Mouse (Mus musculus) brain, embryonic 14.5 days (tissue): Measurements from ENCODE around the gene Tceal7.
"Not testable (repeated sequence)": the region's sequence is repeated elsewhere in the genome, so short reads cannot be mapped to it uniquely, and the experiment has no call there.

Source experiments
- CTCF ChIP-seq: fragments of 200-500 bp; IDR thresholded peaks from 2 replicates; pipeline ENCODE4 v1.5.1; 2012; ENCODE audit warnings: inconsistent platforms, mild to moderate bottlenecking, moderate library complexity, borderline replicate concordance; ENCODE audit not compliant: insufficient read depth, insufficient read length; ENCODE audit errors: extremely low read depth
- POLR2A ChIP-seq: fragments of 200-500 bp; IDR thresholded peaks from 2 replicates; pipeline ENCODE4 v1.6.1; 2012; ENCODE audit warnings: mild to moderate bottlenecking, inconsistent platforms, borderline replicate concordance; ENCODE audit not compliant: poor library complexity, insufficient read depth, insufficient read length, severe bottlenecking; ENCODE audit errors: extremely low read depth

DNA sequence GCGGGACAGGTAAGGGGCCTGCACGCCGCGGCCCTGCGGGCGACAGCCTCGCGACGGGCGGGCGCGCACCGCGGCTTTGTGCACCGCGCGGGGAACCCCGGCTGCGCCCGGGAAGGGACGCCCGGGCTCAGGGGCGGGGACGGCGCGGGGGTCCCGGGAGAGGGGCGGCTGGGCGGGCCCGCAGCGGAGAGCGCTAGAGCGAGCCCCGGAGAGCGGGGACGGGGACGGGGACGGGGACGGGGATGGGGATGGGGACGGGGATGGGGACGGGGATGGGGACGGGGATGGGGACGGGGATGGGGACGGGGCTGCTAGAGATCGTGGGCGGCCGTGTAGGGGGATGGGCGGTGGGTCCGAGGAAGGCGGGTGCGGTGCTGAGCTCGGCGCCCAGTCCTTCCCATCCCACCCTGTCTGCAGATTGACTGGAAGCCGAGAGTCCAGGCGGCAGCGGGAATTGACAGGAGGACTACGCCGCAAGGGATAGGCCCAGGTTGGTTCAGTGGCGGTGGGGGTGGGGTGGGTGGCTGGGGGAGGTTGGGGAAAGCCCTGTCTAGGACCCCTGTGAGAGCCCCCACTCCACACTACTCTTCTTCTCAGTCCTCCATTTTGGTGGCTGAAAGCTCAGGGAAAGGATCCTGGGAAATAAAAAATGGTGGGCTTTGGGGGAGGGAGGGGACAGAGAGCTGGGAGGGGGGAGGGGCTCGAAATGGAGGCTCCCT is 56.0 kb downstream of the Tceal7 start:
- not testable (repeated sequence) for TF ChIP-seq CTCF, POLR2A
